Mouse (Mus musculus): ENCODE measurements around the gene Acads. TPM values are rescaled to one million over a fixed set of nuclear protein-coding genes. Genes with fewer than 3 reads are reported as not detected.

Gene Acads
- 37.5 TPM for polyA plus RNA-seq (2017; shearing (Covaris generic))

DNA sequence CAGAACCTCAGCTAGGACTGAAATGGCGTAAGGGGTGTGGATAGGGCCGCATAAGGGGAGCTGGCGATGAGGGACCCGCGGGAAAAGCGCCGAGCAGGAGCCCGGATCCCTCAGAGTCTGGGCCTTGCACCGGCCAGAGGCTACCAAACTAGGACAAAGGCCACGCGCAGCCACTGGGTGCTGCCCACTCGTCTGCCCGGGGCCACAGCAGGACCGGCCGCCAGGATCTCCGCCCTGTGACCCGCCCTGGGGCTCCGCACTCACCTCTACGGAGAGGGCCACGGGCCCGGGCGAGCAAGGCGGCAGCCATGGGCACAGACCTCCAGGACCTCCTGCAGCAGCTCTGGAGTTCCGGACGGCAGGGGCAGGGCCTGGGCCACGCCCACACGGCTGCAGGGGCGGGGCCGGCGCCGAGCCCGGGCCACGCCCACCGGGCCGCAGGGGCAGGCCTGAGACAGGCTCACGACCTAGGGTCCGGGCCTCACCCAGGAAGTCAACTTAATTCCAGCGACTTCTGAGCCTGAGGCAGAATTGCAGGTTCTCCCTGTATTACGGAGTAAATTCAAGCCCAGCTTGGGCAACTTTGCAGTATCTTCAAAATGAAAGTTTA, at the start of gene Acads:
Gene Acads, minus strand, starts transcription at position 386 of the 610 bp plus-strand sequence.

DNA sequence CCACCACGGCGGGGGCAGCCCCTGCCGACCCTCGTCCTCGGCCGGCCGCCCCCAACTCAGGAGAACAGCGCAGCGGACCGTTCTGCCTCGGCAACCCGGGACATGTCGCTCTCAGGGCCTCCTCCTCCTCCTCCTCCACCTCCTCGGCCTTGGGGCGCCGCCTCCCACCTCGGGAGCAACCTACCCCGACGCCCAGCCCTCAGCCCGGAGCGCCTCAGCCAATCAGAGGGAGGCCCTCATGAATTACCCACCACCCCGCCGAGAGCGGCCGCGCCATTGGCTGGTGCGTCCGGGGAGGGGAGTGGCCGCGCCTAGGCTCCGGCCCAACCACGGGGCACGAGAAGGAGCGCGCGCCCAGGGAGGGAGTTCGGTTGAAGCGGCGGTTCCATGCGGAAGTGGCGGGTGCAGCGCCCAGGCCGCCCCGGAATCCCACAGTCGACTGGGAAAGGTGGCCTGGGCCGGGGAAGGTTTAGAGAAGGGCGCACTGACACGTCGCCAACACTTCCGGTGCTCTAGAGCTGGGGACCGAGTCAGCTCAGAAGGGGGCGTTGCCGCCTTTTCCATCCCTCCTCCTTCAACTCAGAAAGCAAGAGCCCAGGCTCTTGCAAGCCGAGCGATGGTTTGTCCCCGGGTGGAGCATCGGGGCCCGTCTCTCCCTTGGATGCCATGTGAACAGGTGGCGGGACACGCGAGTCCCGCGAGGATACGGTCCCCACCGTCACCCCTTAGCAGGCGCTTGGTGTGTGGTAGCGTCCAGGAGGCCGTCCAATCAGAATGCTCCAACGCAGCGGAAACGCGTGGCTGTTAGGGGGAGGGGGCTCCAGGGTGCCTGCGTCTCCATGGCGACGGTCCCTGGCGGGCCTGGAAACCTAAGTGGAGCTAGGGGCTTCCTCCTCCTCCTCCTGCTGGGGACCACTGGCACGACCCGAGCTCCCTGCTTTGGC, 39.2 kb upstream of the Acads start, which contains the start of gene Mlec:
Gene Mlec, minus strand, starts transcription at position 140 of the 944 bp plus-strand sequence.

DNA sequence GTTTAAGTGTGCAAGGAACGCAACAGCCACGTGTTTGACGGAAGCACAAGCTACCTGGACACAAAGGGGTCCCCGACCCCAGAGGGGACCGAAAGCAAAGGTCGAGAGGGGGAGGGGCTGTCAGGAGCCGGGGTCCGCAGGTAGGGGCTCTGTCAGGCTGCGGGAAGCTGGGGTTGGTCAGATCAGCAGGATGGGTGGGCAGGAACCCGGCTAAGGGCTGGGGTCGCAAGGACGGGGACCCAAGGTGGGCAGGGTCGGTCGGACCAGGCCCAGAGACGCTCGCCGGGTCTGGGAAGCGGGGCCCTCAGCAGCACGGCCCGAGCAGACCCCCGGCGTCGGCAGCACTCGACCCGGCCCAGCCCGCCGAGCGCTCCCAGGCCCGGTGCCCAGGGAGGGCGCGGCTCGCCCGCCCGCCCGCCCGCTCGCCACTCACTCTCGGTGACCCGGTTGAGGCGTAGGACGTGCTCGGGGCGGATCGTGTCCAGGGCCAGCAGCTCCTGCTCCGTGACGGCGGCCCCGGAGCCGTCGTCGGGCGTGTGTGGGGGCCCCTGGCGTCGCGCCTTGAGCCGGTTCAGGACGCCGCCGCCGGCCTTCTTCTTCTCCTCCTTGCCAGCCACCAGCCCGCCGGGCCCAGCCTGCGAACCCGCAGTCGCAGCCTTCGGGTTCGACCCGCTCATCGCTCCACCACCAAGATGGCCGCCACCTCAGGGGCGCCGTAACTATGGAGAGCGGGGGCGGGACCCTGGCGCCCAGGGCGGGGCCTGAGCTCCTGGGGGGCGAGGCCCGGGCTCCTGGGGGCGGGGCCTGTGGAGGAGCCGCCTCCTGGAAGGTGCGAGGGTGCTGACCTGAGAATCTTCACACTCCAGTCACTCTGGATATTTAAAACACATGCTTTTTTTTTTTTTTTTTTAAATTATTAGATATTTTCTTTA, 15.4 kb upstream of the Acads start, which contains the start of gene Unc119b:
Gene Unc119b, minus strand, starts transcription at position 742 of the 932 bp plus-strand sequence.

DNA sequence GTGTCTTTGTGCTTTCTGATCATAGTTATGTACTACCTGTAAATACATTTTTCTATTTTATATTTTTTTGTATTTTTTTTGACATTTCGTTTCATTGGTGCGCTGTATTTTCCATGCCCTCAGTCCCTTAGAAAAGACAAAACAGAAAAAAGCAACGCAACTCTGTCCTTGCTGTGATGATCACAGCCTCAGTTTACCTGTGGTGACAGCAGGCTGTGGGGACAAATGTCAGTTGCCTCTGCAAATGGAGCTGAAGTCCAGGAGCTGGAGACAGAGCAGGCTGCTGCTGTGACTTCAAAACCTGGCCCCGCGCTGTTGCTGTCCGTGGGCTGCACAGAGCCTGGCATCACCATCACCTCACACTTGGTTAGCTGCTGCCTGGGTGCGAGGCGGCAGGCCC, 21.0 kb downstream of the Acads start, which contains the start of gene Gm10401:
Gene Gm10401, minus strand, starts transcription at position 101 of the 400 bp plus-strand sequence.

Other genes starting within 250 kb of the Acads start
- gene Oasl2, start 222.4 kb downstream of the Acads start, polyA plus RNA-seq (2017; shearing (Covaris generic)) = 16.4 TPM
- 7.4 TPM for gene Oasl1, start 196.1 kb downstream of the Acads start, polyA plus RNA-seq (2017; shearing (Covaris generic))
- 43.9 TPM for gene 2210016L21Rik, start 177.2 kb downstream of the Acads start, polyA plus RNA-seq (2017; shearing (Covaris generic))
- 0.06 TPM for gene Hnf1a, start 148.3 kb downstream of the Acads start, polyA plus RNA-seq (2017; shearing (Covaris generic))
- 69.4 TPM for gene Sppl3, start 108.2 kb downstream of the Acads start, polyA plus RNA-seq (2017; shearing (Covaris generic))
- gene Gm10401, start 21.1 kb downstream of the Acads start, polyA plus RNA-seq (2017; shearing (Covaris generic)) = not detected
- gene Unc119b, start 15.6 kb upstream of the Acads start, polyA plus RNA-seq (2017; shearing (Covaris generic)) = 53.0 TPM
- 95.4 TPM for gene Mlec, start 38.8 kb upstream of the Acads start, polyA plus RNA-seq (2017; shearing (Covaris generic))
- 0.55 TPM for gene Cabp1, start 75.0 kb upstream of the Acads start, polyA plus RNA-seq (2017; shearing (Covaris generic))
- 192 TPM for gene Pop5, start 116.5 kb upstream of the Acads start, polyA plus RNA-seq (2017; shearing (Covaris generic))
- 131 TPM for gene Rnf10, start 153.6 kb upstream of the Acads start, polyA plus RNA-seq (2017; shearing (Covaris generic))
- gene Coq5, start 160.3 kb upstream of the Acads start, polyA plus RNA-seq (2017; shearing (Covaris generic)) = 38.0 TPM
- 468 TPM for gene Dynll1, start 181.7 kb upstream of the Acads start, polyA plus RNA-seq (2017; shearing (Covaris generic))
- 154 TPM for gene Srsf9, start 207.8 kb upstream of the Acads start, polyA plus RNA-seq (2017; shearing (Covaris generic))
- 27.5 TPM for gene Gatc, start 221.8 kb upstream of the Acads start, polyA plus RNA-seq (2017; shearing (Covaris generic))
- gene Triap1, start 221.9 kb upstream of the Acads start, polyA plus RNA-seq (2017; shearing (Covaris generic)) = 48.4 TPM
- 526 TPM for gene Cox6a1, start 229.6 kb upstream of the Acads start, polyA plus RNA-seq (2017; shearing (Covaris generic))